Mouse (Mus musculus) bone marrow macrophage, adult 2 months (primary cell): Measurements from ENCODE around the gene Pcbp2.

ENCODE experiments used
- CTCF ChIP-seq: IDR thresholded peaks from 2 replicates; pipeline ENCODE4 v1.5.1; 2012; ENCODE audit warnings: low read depth, mild to moderate bottlenecking, low read length, moderate library complexity
- POLR2A ChIP-seq: IDR thresholded peaks from 2 replicates; pipeline ENCODE4 v1.6.1; 2012; ENCODE audit warnings: mild to moderate bottlenecking, low read depth, low read length, borderline replicate concordance

GRCm38 (mm10) chr15:102421437-102421836 lies 48.9 kb upstream of the Pcbp2 start:
- TF ChIP-seq CTCF (no peak), POLR2A (no peak)
